Mouse (Mus musculus) thymus, adult 2 months (tissue): Measurements from ENCODE around the gene Pml. TPM values are rescaled to one million over a fixed set of nuclear protein-coding genes. Genes with fewer than 3 reads are reported as not detected.

ENCODE experiments used
- DNase-seq: peaks from one replicate; pipeline ENCODE4 v3.0.0; 2021
- H3K27ac ChIP-seq: fragments of 200-500 bp; 2 replicates; pipeline ENCODE4 v1.5.1; 2012; ENCODE audit warnings: low read length, control low read depth; ENCODE audit not compliant: control insufficient read depth, insufficient read depth
- H3K27me3 ChIP-seq: fragments of 200-500 bp; 2 replicates; pipeline ENCODE4 v1.6.1; 2012; ENCODE audit warnings: mild to moderate bottlenecking, low read length, moderate library complexity, mixed read lengths; ENCODE audit not compliant: control insufficient read depth, insufficient read depth
- H3K36me3 ChIP-seq: fragments of 200-500 bp; 2 replicates; pipeline ENCODE4 v1.6.1; 2012; ENCODE audit warnings: mild to moderate bottlenecking, low read length, moderate library complexity; ENCODE audit not compliant: control insufficient read depth, insufficient read depth
- H3K4me1 ChIP-seq: fragments of 200-500 bp; replicated peaks from 2 replicates; pipeline ENCODE4 v1.6.1; 2012; ENCODE audit warnings: low read length; ENCODE audit not compliant: control insufficient read depth, insufficient read depth
- H3K4me3 ChIP-seq: fragments of 200-500 bp; 2 replicates; pipeline ENCODE4 v1.5.1; 2012; ENCODE audit warnings: mild to moderate bottlenecking, low read length, control low read depth, moderate library complexity; ENCODE audit not compliant: control insufficient read depth, insufficient read depth
- CTCF ChIP-seq: fragments of 200-500 bp; IDR thresholded peaks from 2 replicates; pipeline ENCODE4 v1.5.1; 2012; ENCODE audit warnings: mild to moderate bottlenecking, control low read depth, low read length, moderate library complexity, borderline replicate concordance; ENCODE audit not compliant: control insufficient read depth, poor library complexity, insufficient read depth; ENCODE audit errors: extremely low read depth
- POLR2A ChIP-seq: fragments of 200-500 bp; IDR thresholded peaks from 2 replicates; pipeline ENCODE4 v1.6.1; 2012; ENCODE audit warnings: mild to moderate bottlenecking, low read length, control low read depth, moderate library complexity; ENCODE audit not compliant: control insufficient read depth, poor library complexity, insufficient read depth; ENCODE audit errors: extremely low read depth
- WGBS: fragments of 180-500 bp; shearing (Covaris S2); methylation state at CpG from one replicate; pipeline ENCODE4 v1.1.7; 2018; 5-methylcytosine and 5-hydroxymethylcytosine counted together
- polyA plus RNA-seq: library from polyadenylated mRNA; depleted of rRNA; stranded (reverse); fragments of >200 nt; gene quantifications from 2 replicates; pipeline ENCODE4 v1.2.3, GENCODE M21; 2012

Gene Pml
- polyA plus RNA-seq, 1 experiment: 74.1 TPM

DNA sequence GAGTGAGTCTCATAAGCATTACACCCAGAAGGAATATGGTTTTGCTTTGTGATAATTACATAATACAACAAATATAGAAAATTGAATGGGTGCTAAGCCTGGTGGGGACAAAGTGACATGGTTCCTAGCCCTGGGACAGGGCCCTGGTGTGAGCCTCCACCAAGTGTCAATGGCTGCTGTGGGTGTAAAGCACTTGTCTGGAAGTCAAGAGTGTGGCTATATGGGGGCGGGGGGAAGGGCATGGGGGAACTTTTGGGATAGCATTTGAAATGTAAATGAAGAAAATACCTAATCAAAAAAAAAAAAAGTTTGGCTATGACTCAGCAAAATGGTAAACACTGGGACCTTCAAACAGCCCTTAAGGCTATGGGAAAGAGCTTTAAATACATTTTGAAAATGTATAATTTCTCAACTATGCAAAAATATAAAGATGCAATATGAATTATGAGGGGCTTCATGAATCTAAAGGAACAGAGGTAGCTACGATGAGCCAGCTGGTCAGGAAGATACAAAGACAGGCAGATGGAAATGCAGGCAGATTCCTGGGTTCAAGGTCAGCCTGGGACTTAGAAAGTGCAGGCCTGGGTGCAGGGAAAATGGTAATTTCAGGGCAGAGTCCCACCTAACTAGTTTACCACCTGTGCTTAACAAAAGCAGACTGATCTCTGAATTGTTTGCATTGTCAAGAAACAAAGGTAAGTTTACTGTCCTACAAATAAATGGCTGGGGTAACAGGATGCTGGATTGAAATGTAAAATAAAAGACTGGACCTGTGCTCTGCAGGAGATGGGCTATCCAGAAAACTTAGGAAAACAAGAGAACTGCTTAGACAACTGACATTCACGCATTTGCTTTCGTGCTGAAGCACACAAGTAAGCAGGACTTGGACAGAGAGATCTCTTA, 29.5 kb upstream of the Pml start:
- WGBS: 92% methylated on average over 4 of the region's 4 CpGs

DNA sequence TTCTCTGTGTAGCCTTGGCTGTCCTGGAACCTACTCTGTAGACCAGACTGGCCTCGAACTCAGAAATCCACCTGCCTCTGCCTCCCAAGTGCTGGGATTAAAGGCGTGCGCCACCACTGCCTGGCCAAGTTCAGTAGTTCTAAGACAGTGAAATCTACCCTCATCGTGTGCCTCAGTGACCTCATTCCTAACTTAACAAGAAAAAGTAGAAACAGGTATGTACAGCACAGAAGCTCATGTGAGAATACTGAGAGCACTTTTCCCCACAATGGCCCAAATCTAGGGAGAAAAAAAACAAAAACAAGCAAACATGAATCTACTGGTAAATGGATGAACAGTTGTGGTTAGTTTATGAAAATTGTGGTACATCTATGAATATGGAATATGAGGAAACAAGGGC, 28.7 kb upstream of the Pml start:
- TF ChIP-seq CTCF (no peak), POLR2A (no peak)
- Histone ChIP-seq H3K27me3 (no peaks in the 10 kb centered on the region), H3K4me1 (peaks cover 17% of the 10 kb centered on the region), H3K27ac (no peak overlapping the region), H3K36me3 (no peaks in the 10 kb centered on the region), H3K4me3 (no peak overlapping the region)
- 93% methylated on average over 4 of the region's 4 CpGs for WGBS
- DNase-seq: no peak

More for the DNA sequence above, 29.5 kb upstream of the Pml start:
- Histone ChIP-seq H3K4me3 (no peak overlapping the region), H3K27ac (no peak overlapping the region), H3K36me3 (no peaks in the 10 kb centered on the region), H3K4me1 (peaks cover 17% of the 10 kb centered on the region), H3K27me3 (no peaks in the 10 kb centered on the region)
- DNase-seq: no peak
- TF ChIP-seq POLR2A (no peak), CTCF (no peak)

- DNase-seq: no peak
- Histone ChIP-seq H3K4me3 (no peak overlapping the region), H3K27ac (no peak overlapping the region), H3K36me3 (no peaks in the 10 kb centered on the region), H3K4me1 (peaks cover 19% of the 10 kb centered on the region), H3K27me3 (no peaks in the 10 kb centered on the region)
- 71% methylated on average over 5 of the region's 5 CpGs for WGBS
- TF ChIP-seq CTCF (no peak), POLR2A (no peak)
Measured at GRCm38 (mm10) chr9:58276346-58276745, 26.8 kb upstream of the Pml start.

- no peak overlapping the region for H3K4me3 ChIP-seq
- DNase-seq: no peak
- WGBS: 5% methylated on average over 3 of the region's 3 CpGs
- H3K27ac ChIP-seq: peak overlapping the region; percentile 60
- TF ChIP-seq CTCF (no peak), POLR2A (no peak)
- H3K27me3 ChIP-seq: no peaks in the 10 kb centered on the region
- H3K36me3 ChIP-seq: no peaks in the 10 kb centered on the region
- H3K4me1 ChIP-seq: peaks cover 22% of the 10 kb centered on the region
Measured at GRCm38 (mm10) chr9:58275797-58276196, 26.2 kb upstream of the Pml start.

DNA sequence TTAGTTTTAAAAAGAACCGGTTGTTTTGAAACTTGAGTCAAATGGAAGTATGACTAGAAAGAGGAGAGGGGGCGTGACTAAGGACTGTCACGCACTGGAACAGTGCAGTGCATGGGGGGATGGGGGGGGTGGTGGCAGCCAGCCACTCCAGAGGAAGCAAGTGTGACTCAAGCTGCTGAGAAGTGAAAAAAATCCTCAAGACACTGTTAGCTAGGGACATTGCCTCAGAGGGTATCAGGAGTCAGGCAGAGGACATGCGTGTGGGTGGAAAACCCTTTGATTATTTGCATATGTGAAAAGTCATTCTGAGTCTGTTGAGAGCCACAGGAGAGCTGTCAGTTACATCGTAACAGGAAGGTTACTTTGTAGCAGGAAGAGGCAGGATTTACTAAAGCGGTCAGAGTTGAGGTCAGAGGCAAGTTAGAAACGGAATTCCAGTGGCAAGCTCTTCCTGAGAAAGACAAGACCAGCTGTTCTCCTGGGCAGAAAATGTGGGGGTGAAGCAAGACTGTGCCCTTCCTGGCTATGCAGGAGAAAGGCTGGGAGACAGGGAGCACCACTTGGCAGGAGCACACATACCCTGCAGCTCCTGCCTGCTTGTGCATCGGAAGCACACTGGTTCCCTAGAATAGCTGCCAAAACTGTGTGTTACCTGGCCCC, 25.7 kb upstream of the Pml start:
- Histone ChIP-seq H3K4me3 (no peak overlapping the region), H3K27me3 (no peaks in the 10 kb centered on the region), H3K27ac (peak overlapping the region; percentile 60), H3K4me1 (peaks cover 23% of the 10 kb centered on the region), H3K36me3 (no peaks in the 10 kb centered on the region)
- 6% methylated on average over 8 of the region's 8 CpGs for WGBS
- no peak for DNase-seq
- no peak for TF ChIP-seq CTCF
- TF ChIP-seq POLR2A: no peak

GRCm38 (mm10) chr9:58274626-58275025, 25.0 kb upstream of the Pml start:
- no peak for TF ChIP-seq CTCF
- TF ChIP-seq POLR2A: no peak
- no peaks in the 10 kb centered on the region for H3K27me3 ChIP-seq
- no peak overlapping the region for H3K27ac ChIP-seq
- DNase-seq: no peak
- no peak overlapping the region for H3K4me3 ChIP-seq
- no peaks in the 10 kb centered on the region for H3K36me3 ChIP-seq
- H3K4me1 ChIP-seq: peaks cover 23% of the 10 kb centered on the region
- 59% methylated on average over 3 of the region's 3 CpGs for WGBS
